Mouse (Mus musculus) hindlimb bud, embryonic 11.5 days (tissue): ENCODE results near the gene Rapgef4.

Experiments used
- DNase-seq: peaks from one replicate; pipeline ENCODE4 v3.0.0-alpha.2; 2012; ENCODE audit warnings: low read depth, low spot score; ENCODE audit errors: extremely low spot score

The Rapgef4 gene

GRCm38 (mm10) chr2:71982868-71983597 is 2.0 kb downstream of the Rapgef4 start:
- no peak for DNase-seq

GRCm38 (mm10) chr2:71985730-71986129 is 4.7 kb downstream of the Rapgef4 start:
- DNase-seq, result no peak

- no peak for DNase-seq
Observed at GRCm38 (mm10) chr2:71986276-71986848, 5.3 kb downstream of the Rapgef4 start.

GRCm38 (mm10) chr2:71988572-71988971 is 7.5 kb downstream of the Rapgef4 start:
- DNase-seq, result no peak

GRCm38 (mm10) chr2:71992129-71992528 is 11.1 kb downstream of the Rapgef4 start:
- DNase-seq, result no peak

- DNase-seq, result no peak
Observed at GRCm38 (mm10) chr2:71993729-71994423, 12.8 kb downstream of the Rapgef4 start.

- no peak for DNase-seq
Observed at GRCm38 (mm10) chr2:71998531-71998930, 17.5 kb downstream of the Rapgef4 start.

GRCm38 (mm10) chr2:72000102-72000501 is 19.1 kb downstream of the Rapgef4 start:
- DNase-seq, result no peak

- no peak for DNase-seq
Observed at GRCm38 (mm10) chr2:72002843-72003370, 21.9 kb downstream of the Rapgef4 start.

- no peak for DNase-seq
Observed at GRCm38 (mm10) chr2:72003756-72004525, 22.9 kb downstream of the Rapgef4 start.

- no peak for DNase-seq
Observed at GRCm38 (mm10) chr2:72005051-72005450, 24.0 kb downstream of the Rapgef4 start.

- DNase-seq, result no peak
Observed at GRCm38 (mm10) chr2:72009446-72010218, 28.6 kb downstream of the Rapgef4 start.

- DNase-seq, result no peak
Observed at GRCm38 (mm10) chr2:72015366-72015765, 34.3 kb downstream of the Rapgef4 start.

GRCm38 (mm10) chr2:72016013-72016412 is 35.0 kb downstream of the Rapgef4 start:
- DNase-seq, result no peak

- DNase-seq, result no peak
Observed at GRCm38 (mm10) chr2:72017168-72017567, 36.1 kb downstream of the Rapgef4 start.

GRCm38 (mm10) chr2:72018736-72019135 is 37.7 kb downstream of the Rapgef4 start:
- DNase-seq, result no peak

GRCm38 (mm10) chr2:72020755-72021154 is 39.7 kb downstream of the Rapgef4 start:
- DNase-seq, result no peak

- DNase-seq, result no peak
Observed at GRCm38 (mm10) chr2:72021440-72021839, 40.4 kb downstream of the Rapgef4 start.

- no peak for DNase-seq
Observed at GRCm38 (mm10) chr2:72021845-72022244, 40.8 kb downstream of the Rapgef4 start.

GRCm38 (mm10) chr2:72023791-72024190 is 42.8 kb downstream of the Rapgef4 start:
- DNase-seq, result no peak
